14 mouse cellular contexts compared by ENCODE assay signal in the genomic region with DNA sequence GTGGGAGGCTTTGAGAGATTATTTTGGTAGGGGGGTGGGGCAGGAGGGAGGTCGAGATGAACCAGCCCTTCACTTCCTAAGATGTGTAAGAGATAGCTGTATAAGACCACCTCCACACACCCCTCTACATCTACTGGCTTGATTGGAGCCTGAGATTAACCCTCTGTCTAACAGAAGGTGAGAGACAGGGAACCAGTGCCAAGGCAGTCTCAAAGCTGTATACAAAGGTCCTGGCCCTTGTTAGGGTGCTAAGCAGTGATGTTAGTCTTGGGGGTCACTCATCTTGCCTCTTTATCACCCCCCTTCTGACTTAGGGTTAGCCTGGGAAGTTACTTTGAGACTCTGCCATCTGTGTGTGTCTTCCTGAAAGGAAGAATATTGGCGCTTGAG. TPM values are rescaled to one million over a fixed set of nuclear protein-coding genes. Genes with fewer than 3 reads are reported as not detected.
DNase-seq lines count a peak whose midpoint lies in the region; ATAC-seq and TF ChIP-seq lines count a peak whose summit lies in the region.
"Had no signal": no experiment of that assay in that cellular context is flagged by ENCODE, and none has a peak within 500 bp of the region (broad histone marks: within the 10 kb centered on the region; RNA-seq: fewer than 3 reads in every experiment).

No protein-coding gene starts in this region.

- H3K4me1 ChIP-seq in forebrain, embryonic 10.5 days = peaks cover 76% of the 10 kb centered on the region
- H3K4me1 ChIP-seq in forebrain, postnatal 0 days (ENCODE audit: insufficient read depth) = peaks cover 4% of the 10 kb centered on the region; the same call in 1 of the 2 replicates
- H3K4me1 ChIP-seq in midbrain, embryonic 13.5 days (replicated peaks) = peaks cover 76% of the 10 kb centered on the region
- no peaks in the 10 kb centered on the region for H3K4me1 ChIP-seq in stomach, embryonic 15.5 days
- H3K4me1 ChIP-seq in kidney, embryonic 16.5 days (ENCODE audit: insufficient read depth, low read length) = no peaks in the 10 kb centered on the region
- H3K4me1 ChIP-seq: embryonic facial prominence, embryonic 13.5 days had no signal

- TF ChIP-seq CTCF in forebrain, postnatal 0 days (IDR thresholded peaks at IDR 0.05; ENCODE audit: low read depth) = no peak

- no peak for ATAC-seq in forebrain, postnatal 0 days
- no peak for ATAC-seq in midbrain, embryonic 13.5 days
- ATAC-seq in stomach, embryonic 15.5 days (ENCODE audit: insufficient read depth, low FRiP score, low read depth) = no peak
- ATAC-seq in kidney, embryonic 16.5 days (ENCODE audit: low FRiP score, low TSS enrichment) = no peak
- ATAC-seq: lung, postnatal 0 days had no signal

- H3K27me3 ChIP-seq in forebrain, embryonic 10.5 days (ENCODE audit: poor library complexity, severe bottlenecking) = peaks cover 90% of the 10 kb centered on the region
- 0 out of 2 replicates have a peak, but pooled peaks cover 4% of the 10 kb centered on the region for H3K27me3 ChIP-seq in forebrain, postnatal 0 days (ENCODE audit: insufficient read depth, low read length)
- peaks cover 23% of the 10 kb centered on the region for H3K27me3 ChIP-seq in midbrain, embryonic 13.5 days
- peaks cover 72% of the 10 kb centered on the region for H3K27me3 ChIP-seq in stomach, embryonic 15.5 days (replicated peaks)
- H3K27me3 ChIP-seq in kidney, embryonic 16.5 days (ENCODE audit: insufficient read depth, low read length) = peaks cover 98% of the 10 kb centered on the region

- peak overlapping the region; percentile 79 for H3K4me3 ChIP-seq in forebrain, embryonic 10.5 days
- peak overlapping the region; percentile 50 for H3K4me3 ChIP-seq in forebrain, postnatal 0 days (ENCODE audit: low read depth, low read length)
- H3K4me3 ChIP-seq in midbrain, embryonic 13.5 days (replicated peaks) = peak overlapping the region; percentile 59
- no peak overlapping the region for H3K4me3 ChIP-seq in stomach, embryonic 15.5 days (replicated peaks)
- no peak overlapping the region for H3K4me3 ChIP-seq in kidney, embryonic 16.5 days (ENCODE audit: low read length)
- H3K4me3 ChIP-seq: embryonic facial prominence, embryonic 13.5 days had no signal

- intact Hi-C loops in gastrocnemius, postnatal 36 days (cut with DNase I) = no loop called here

- H3K27ac ChIP-seq in forebrain, embryonic 10.5 days = peak overlapping the region; percentile 99
- H3K27ac ChIP-seq in forebrain, postnatal 0 days (ENCODE audit: low read depth, low read length) = peak overlapping the region; percentile 82
- H3K27ac ChIP-seq in midbrain, embryonic 13.5 days = peak overlapping the region; percentile 96
- H3K27ac ChIP-seq in stomach, embryonic 15.5 days = no peak overlapping the region
- no peak overlapping the region for H3K27ac ChIP-seq in kidney, embryonic 16.5 days (ENCODE audit: low read length)
- H3K27ac ChIP-seq: embryonic facial prominence, embryonic 13.5 days had no signal

- no peaks in the 10 kb centered on the region for H3K9me3 ChIP-seq in forebrain, embryonic 10.5 days
- no peaks in the 10 kb centered on the region for H3K9me3 ChIP-seq in forebrain, postnatal 0 days (ENCODE audit: low read length)
- H3K9me3 ChIP-seq in midbrain, embryonic 13.5 days = no peaks in the 10 kb centered on the region
- no peaks in the 10 kb centered on the region for H3K9me3 ChIP-seq in stomach, embryonic 15.5 days
- no peaks in the 10 kb centered on the region for H3K9me3 ChIP-seq in kidney, embryonic 16.5 days (ENCODE audit: low read length)
- H3K9me3 ChIP-seq: embryonic facial prominence, embryonic 13.5 days had no signal

- 51% methylated on average over 2 of the region's 2 CpGs for WGBS in forebrain, embryonic 10.5 days
- WGBS in forebrain, postnatal 0 days = 22% methylated on average over 2 of the region's 2 CpGs
- WGBS in midbrain, embryonic 13.5 days = 35% methylated on average over 2 of the region's 2 CpGs
- WGBS in stomach, embryonic 15.5 days = 32% methylated on average over 2 of the region's 2 CpGs
- 17% methylated on average over 2 of the region's 2 CpGs for WGBS in kidney, embryonic 16.5 days

- peak overlapping the region; percentile 50 for H3K4me2 ChIP-seq in forebrain, postnatal 0 days (ENCODE audit: low read depth)
- peak overlapping the region; percentile 62 for H3K4me2 ChIP-seq in midbrain, embryonic 13.5 days (replicated peaks)
- 0 out of 2 replicates have a peak overlapping the region, but pooled peaks have one; percentile 28 for H3K4me2 ChIP-seq in stomach, embryonic 15.5 days
- no peak overlapping the region for H3K4me2 ChIP-seq in kidney, embryonic 16.5 days (replicated peaks; ENCODE audit: low read depth, low read length)
- H3K4me2 ChIP-seq: liver, embryonic 11.5 days had no signal

- no peak for DNase-seq in forebrain, embryonic 10.5 days (ENCODE audit: extremely low spot score, low spot score)
- DNase-seq in forebrain, postnatal 0 days = no peak
- no peak for DNase-seq in spleen, postnatal 4 days (ENCODE audit: low spot score in 2 of 2)
- no peak for DNase-seq in gastrocnemius, postnatal 36 days
- DNase-seq: adrenal gland, postnatal 36 days; cerebellum, adult 11 months; kidney, postnatal 10 days; layer of hippocampus, postnatal 36 days had no signal

- H3K9ac ChIP-seq in forebrain, postnatal 0 days = peak overlapping the region; percentile 62
- H3K9ac ChIP-seq in midbrain, embryonic 13.5 days (replicated peaks) = peak overlapping the region; percentile 80
- no peak overlapping the region for H3K9ac ChIP-seq in stomach, embryonic 15.5 days
- no peak overlapping the region for H3K9ac ChIP-seq in kidney, embryonic 16.5 days (replicated peaks; ENCODE audit: low read length)
- H3K9ac ChIP-seq: embryonic facial prominence, embryonic 13.5 days had no signal

- H3K36me3 ChIP-seq in forebrain, embryonic 10.5 days (replicated peaks) = peaks cover 23% of the 10 kb centered on the region
- no peaks in the 10 kb centered on the region for H3K36me3 ChIP-seq in forebrain, postnatal 0 days (ENCODE audit: insufficient read depth)
- no peaks in the 10 kb centered on the region for H3K36me3 ChIP-seq in midbrain, embryonic 13.5 days
- no peaks in the 10 kb centered on the region for H3K36me3 ChIP-seq in stomach, embryonic 15.5 days
- no peaks in the 10 kb centered on the region for H3K36me3 ChIP-seq in kidney, embryonic 16.5 days (ENCODE audit: insufficient read depth, low read length)
- H3K36me3 ChIP-seq: embryonic facial prominence, embryonic 13.5 days had no signal

RNA-seq across cellular contexts. Expression of a gene that starts 7.5 kb away (rescaled TPM):
- 29.2 and 29.3 TPM in 2 replicates for polyA plus RNA-seq in forebrain, embryonic 10.5 days (2016; fragmentation: Nextera tagmentation; extraction: Ambion mirVana)
- total RNA-seq in forebrain, postnatal 0 days (2014; rRNA removed) = 80.9 and 120 TPM in 2 replicates
- 23.1 and 31.0 TPM in 2 replicates for polyA plus RNA-seq in forebrain, postnatal 0 days (2015; fragmentation: Nextera tagmentation; extraction: Ambion mirVana)
- 27.8 and 28.2 TPM in 2 replicates for polyA plus RNA-seq in midbrain, embryonic 13.5 days (2015; fragmentation: Nextera tagmentation; extraction: Ambion mirVana)
- polyA plus RNA-seq in stomach, embryonic 15.5 days (2015; fragmentation: Nextera tagmentation; extraction: Ambion mirVana) = 11.6 and 14.0 TPM in 2 replicates
- polyA plus RNA-seq in kidney, embryonic 16.5 days (2015; fragmentation: Nextera tagmentation; extraction: Ambion mirVana) = not detected in 2 replicates
- total RNA-seq in gastrocnemius, postnatal 36 days (2021) = not detected

Comparison
In these comparisons a context has a peak if more than half of its experiments do, and no peak if none do; other contexts are left out.
1. H3K27ac ChIP-seq: peak in forebrain, embryonic 10.5 days (single experiment), forebrain, postnatal 0 days (single experiment) and midbrain, embryonic 13.5 days (single experiment); none in stomach, embryonic 15.5 days (single experiment) and kidney, embryonic 16.5 days (single experiment).
2. H3K4me3 ChIP-seq: peak in forebrain, embryonic 10.5 days (single experiment), forebrain, postnatal 0 days (single experiment) and midbrain, embryonic 13.5 days (single experiment); none in stomach, embryonic 15.5 days (single experiment) and kidney, embryonic 16.5 days (single experiment).
3. H3K9ac ChIP-seq: peak in forebrain, postnatal 0 days (single experiment) and midbrain, embryonic 13.5 days (single experiment); none in stomach, embryonic 15.5 days (single experiment) and kidney, embryonic 16.5 days (single experiment).
4. RNA of a gene that starts 7.5 kb away (polyA plus RNA-seq): 23.1 to 31.0 TPM in forebrain, postnatal 0 days, 29.2 to 29.3 TPM in forebrain, embryonic 10.5 days, 27.8 to 28.2 TPM in midbrain, embryonic 13.5 days and 11.6 to 14.0 TPM in stomach, embryonic 15.5 days; not detected in kidney, embryonic 16.5 days; every median in the first group is over 10 times any median in the second.